Mouse (Mus musculus): ENCODE measurements around the gene Calu. TPM values are rescaled to one million over a fixed set of nuclear protein-coding genes. Genes with fewer than 3 reads are reported as not detected.

Calu gene
- 323 and 328 TPM in 2 replicates for polyA plus RNA-seq (2014; fragmentation: Nextera tagmentation; extraction: Ambion mirVana)

DNA sequence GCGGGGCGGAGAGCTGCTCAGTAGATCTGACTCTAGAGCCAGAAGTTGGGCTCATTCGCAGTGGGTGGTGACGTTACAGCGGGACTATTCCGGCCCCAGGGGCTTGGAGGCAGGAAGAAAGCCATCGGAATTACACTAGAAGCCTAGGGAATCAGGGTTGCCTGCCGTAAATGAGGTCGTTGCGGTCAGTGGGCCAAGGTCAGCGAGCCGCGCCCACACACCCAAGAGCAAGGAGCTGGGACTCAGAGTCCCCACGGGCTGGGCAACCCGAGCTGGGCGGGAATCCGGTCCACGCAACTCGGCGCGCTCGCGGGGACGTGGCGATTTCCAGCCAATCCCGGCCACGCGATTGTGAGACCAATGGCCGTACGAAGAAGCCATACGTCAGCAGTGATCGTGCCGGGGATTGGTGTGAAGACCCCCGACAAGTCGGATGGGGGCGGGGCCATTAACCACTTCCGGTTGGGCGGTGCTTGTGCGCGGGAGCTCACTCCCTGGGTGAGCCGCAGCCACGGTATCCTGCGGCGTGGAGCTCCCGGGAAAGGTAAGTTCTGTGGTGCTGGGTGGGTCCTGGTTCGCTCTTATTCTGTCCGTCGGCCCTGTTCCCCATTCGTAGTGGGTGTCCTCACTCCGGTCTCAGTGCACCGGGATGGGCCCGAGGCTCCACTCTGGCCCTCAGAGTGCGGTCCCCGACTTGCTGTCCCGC lies at the start of gene Calu:
TSS of gene Calu (plus strand) at position 405 of the 706 bp plus-strand sequence.
- no peaks in the 10 kb centered on the region for H3K9me3 ChIP-seq (replicated peaks; ENCODE audit: control insufficient read depth, low read length)
- H3K27me3 ChIP-seq (ENCODE audit: control insufficient read depth, insufficient read depth, low read length): no peaks in the 10 kb centered on the region
- H3K27ac ChIP-seq (replicated peaks; ENCODE audit: low read depth, low read length): peak within 1 kb of the TSS; percentile 80
- H3K9ac ChIP-seq (replicated peaks; ENCODE audit: low read length): peak within 1 kb of the TSS; percentile 88
- H3K4me1 ChIP-seq (ENCODE audit: control insufficient read depth, insufficient read depth, low read length): no peaks in the 10 kb centered on the region
- peak within 1 kb of the TSS; percentile 96 for H3K4me3 ChIP-seq (ENCODE audit: low read depth, low read length)
- DNase-seq (ENCODE audit: low spot score) (peak; percentile 100), ATAC-seq (replicated peaks; ENCODE audit: insufficient number of reproducible peaks, low FRiP score, low TSS enrichment, low read depth) (peak; percentile 98)
- no peaks in the 10 kb centered on the region for H3K36me3 ChIP-seq (replicated peaks; ENCODE audit: control insufficient read depth, insufficient read depth, low read depth, low read length)
- under 1% methylated on average over 55 of the region's 55 CpGs for WGBS
- peak within 1 kb of the TSS; percentile 56 for H3K4me2 ChIP-seq (ENCODE audit: low read depth, low read length)

GRCm38 (mm10) chr6:29299112-29299511 lies 48.8 kb upstream of the Calu start:
- no peak for ATAC-seq (replicated peaks; ENCODE audit: insufficient number of reproducible peaks, low FRiP score, low TSS enrichment, low read depth)
- Histone ChIP-seq H3K4me3 (ENCODE audit: low read depth, low read length) (no peak overlapping the region), H3K4me1 (ENCODE audit: control insufficient read depth, insufficient read depth, low read length) (no peaks in the 10 kb centered on the region), H3K9ac (replicated peaks; ENCODE audit: low read length) (no peak overlapping the region), H3K27ac (replicated peaks; ENCODE audit: low read depth, low read length) (no peak overlapping the region), H3K36me3 (replicated peaks; ENCODE audit: control insufficient read depth, insufficient read depth, low read depth, low read length) (no peaks in the 10 kb centered on the region), H3K9me3 (replicated peaks; ENCODE audit: control insufficient read depth, low read length) (no peaks in the 10 kb centered on the region), H3K27me3 (ENCODE audit: control insufficient read depth, insufficient read depth, low read length) (no peaks in the 10 kb centered on the region), H3K4me2 (ENCODE audit: low read depth, low read length) (no peak overlapping the region)
- DNase-seq (ENCODE audit: low spot score): no peak
- 65% methylated on average over 2 of the region's 2 CpGs for WGBS

GRCm38 (mm10) chr6:29303251-29303650 lies 44.6 kb upstream of the Calu start:
- 0 out of 2 replicates have a peak, but pooled peaks have one; percentile 39 for ATAC-seq (replicated peaks; ENCODE audit: insufficient number of reproducible peaks, low FRiP score, low TSS enrichment, low read depth)
- H3K9me3 ChIP-seq (replicated peaks; ENCODE audit: control insufficient read depth, low read length): no peaks in the 10 kb centered on the region

GRCm38 (mm10) chr6:29303726-29304125 lies 44.1 kb upstream of the Calu start:
- H3K9me3 ChIP-seq (replicated peaks; ENCODE audit: control insufficient read depth, low read length): no peaks in the 10 kb centered on the region
- H3K4me2 ChIP-seq (ENCODE audit: low read depth, low read length): no peak overlapping the region
- no peaks in the 10 kb centered on the region for H3K4me1 ChIP-seq (ENCODE audit: control insufficient read depth, insufficient read depth, low read length)
- H3K27ac ChIP-seq (replicated peaks; ENCODE audit: low read depth, low read length): no peak overlapping the region
- WGBS: 48% methylated on average over 5 of the region's 5 CpGs
- H3K4me3 ChIP-seq (ENCODE audit: low read depth, low read length): no peak overlapping the region
- no peaks in the 10 kb centered on the region for H3K27me3 ChIP-seq (ENCODE audit: control insufficient read depth, insufficient read depth, low read length)
- no peak for ATAC-seq (replicated peaks; ENCODE audit: insufficient number of reproducible peaks, low FRiP score, low TSS enrichment, low read depth)
- no peak overlapping the region for H3K9ac ChIP-seq (replicated peaks; ENCODE audit: low read length)
- DNase-seq (ENCODE audit: low spot score): no peak
- no peaks in the 10 kb centered on the region for H3K36me3 ChIP-seq (replicated peaks; ENCODE audit: control insufficient read depth, insufficient read depth, low read depth, low read length)

More at GRCm38 (mm10) chr6:29303251-29303650, 44.6 kb upstream of the Calu start:
- no peak for DNase-seq (ENCODE audit: low spot score)
- no peak overlapping the region for H3K4me3 ChIP-seq (ENCODE audit: low read depth, low read length)
- no peak overlapping the region for H3K9ac ChIP-seq (replicated peaks; ENCODE audit: low read length)
- H3K4me1 ChIP-seq (ENCODE audit: control insufficient read depth, insufficient read depth, low read length): no peaks in the 10 kb centered on the region
- no peaks in the 10 kb centered on the region for H3K27me3 ChIP-seq (ENCODE audit: control insufficient read depth, insufficient read depth, low read length)
- no peak overlapping the region for H3K27ac ChIP-seq (replicated peaks; ENCODE audit: low read depth, low read length)
- no peaks in the 10 kb centered on the region for H3K36me3 ChIP-seq (replicated peaks; ENCODE audit: control insufficient read depth, insufficient read depth, low read depth, low read length)
- H3K4me2 ChIP-seq (ENCODE audit: low read depth, low read length): no peak overlapping the region

DNA sequence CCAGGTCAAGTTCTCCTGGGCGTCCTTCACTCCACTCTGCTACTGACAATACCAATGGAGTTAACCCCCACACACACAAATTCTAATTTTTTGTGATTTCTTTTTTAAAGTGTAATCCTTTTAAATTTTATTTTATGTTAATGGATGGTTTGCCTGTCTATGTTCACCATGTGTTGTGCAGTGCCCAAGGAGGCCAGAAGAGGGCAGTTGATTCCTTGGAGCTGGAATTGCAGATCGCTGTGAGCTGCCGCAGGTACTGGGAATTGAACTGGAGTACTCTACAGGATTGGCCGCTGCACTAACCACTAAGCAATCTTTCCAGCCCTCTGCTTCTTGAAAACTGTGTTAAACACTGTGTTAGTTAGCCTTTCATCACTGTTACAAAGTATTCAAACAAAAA lies 42.4 kb upstream of the Calu start:
- ATAC-seq (replicated peaks; ENCODE audit: insufficient number of reproducible peaks, low FRiP score, low TSS enrichment, low read depth) (no peak), DNase-seq (ENCODE audit: low spot score) (no peak)
- no peak overlapping the region for H3K27ac ChIP-seq (replicated peaks; ENCODE audit: low read depth, low read length)
- 88% methylated on average over 4 of the region's 4 CpGs for WGBS
- H3K36me3 ChIP-seq (replicated peaks; ENCODE audit: control insufficient read depth, insufficient read depth, low read depth, low read length): no peaks in the 10 kb centered on the region
- H3K4me1 ChIP-seq (ENCODE audit: control insufficient read depth, insufficient read depth, low read length): no peaks in the 10 kb centered on the region
- no peak overlapping the region for H3K4me2 ChIP-seq (ENCODE audit: low read depth, low read length)
- no peak overlapping the region for H3K4me3 ChIP-seq (ENCODE audit: low read depth, low read length)
- no peak overlapping the region for H3K9ac ChIP-seq (replicated peaks; ENCODE audit: low read length)
- H3K9me3 ChIP-seq (replicated peaks; ENCODE audit: control insufficient read depth, low read length): no peaks in the 10 kb centered on the region
- no peaks in the 10 kb centered on the region for H3K27me3 ChIP-seq (ENCODE audit: control insufficient read depth, insufficient read depth, low read length)

DNA sequence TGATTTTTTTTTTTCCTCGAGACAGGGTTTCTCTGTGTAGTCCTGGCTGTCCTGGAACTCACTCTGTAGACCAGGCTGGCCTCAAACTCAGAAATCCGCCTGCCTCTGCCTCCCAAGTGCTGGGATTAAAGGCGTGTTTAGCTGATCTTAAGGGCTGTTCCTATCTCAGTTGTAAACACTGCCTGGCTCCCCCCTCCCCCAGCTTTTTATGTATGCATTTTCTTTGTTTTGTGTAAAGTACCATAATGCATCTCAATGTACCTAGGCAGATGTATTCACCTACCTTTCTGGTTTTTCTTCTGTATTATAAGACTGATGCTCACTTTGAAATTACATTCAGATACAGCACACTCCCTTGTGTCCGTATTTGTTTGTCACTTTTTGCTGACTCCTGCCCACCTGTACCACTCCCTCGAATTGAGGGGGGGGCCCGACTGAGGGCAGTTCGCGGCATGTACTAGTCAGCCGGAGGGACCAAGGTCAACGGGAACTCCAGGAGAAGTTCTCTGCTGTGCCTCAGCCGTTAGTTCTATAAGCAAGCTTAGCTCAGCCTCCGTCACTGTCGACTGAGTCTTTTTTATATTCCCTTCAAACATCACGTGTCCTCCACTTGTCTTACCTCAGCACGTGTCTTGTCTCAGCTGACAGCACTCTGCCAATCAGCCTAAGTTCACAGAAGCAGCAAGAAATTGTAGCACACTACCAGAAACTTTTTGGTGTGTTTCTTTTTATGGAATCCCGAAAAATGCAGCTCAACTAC lies 38.8 kb upstream of the Calu start:
- no peak overlapping the region for H3K27ac ChIP-seq (replicated peaks; ENCODE audit: low read depth, low read length)
- ATAC-seq (replicated peaks; ENCODE audit: insufficient number of reproducible peaks, low FRiP score, low TSS enrichment, low read depth) (no peak), DNase-seq (ENCODE audit: low spot score) (no peak)
- no peaks in the 10 kb centered on the region for H3K27me3 ChIP-seq (ENCODE audit: control insufficient read depth, insufficient read depth, low read length)
- no peak overlapping the region for H3K4me3 ChIP-seq (ENCODE audit: low read depth, low read length)
- H3K9me3 ChIP-seq (replicated peaks; ENCODE audit: control insufficient read depth, low read length): no peaks in the 10 kb centered on the region
- no peak overlapping the region for H3K9ac ChIP-seq (replicated peaks; ENCODE audit: low read length)
- no peaks in the 10 kb centered on the region for H3K36me3 ChIP-seq (replicated peaks; ENCODE audit: control insufficient read depth, insufficient read depth, low read depth, low read length)
- 89% methylated on average over 16 of the region's 16 CpGs for WGBS
- H3K4me2 ChIP-seq (ENCODE audit: low read depth, low read length): no peak overlapping the region
- no peaks in the 10 kb centered on the region for H3K4me1 ChIP-seq (ENCODE audit: control insufficient read depth, insufficient read depth, low read length)

DNA sequence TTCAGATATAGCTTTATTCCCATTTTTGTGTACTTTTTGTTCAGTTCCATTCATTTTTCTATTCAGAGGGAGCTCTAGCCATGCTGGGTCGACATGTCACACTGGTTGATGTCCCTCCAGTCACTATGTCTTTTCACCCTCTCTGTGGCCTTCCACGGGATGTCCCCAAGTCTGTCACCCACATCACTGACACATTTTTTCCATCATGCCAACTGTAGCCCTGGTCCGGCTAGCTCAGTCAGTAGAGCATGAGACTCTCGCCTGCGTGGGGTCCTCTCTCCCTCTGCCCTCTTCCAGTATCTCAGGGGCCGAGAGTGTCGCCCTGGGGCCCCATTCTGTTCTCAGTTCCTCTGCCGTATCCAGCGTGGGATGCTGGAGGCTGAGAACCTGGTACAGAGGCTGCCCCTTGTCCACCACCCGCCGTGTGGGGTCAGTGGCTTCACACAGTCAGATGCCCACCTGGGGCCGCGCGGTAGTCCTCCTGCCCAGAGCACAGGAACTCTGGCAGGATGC lies 34.1 kb upstream of the Calu start:
- H3K36me3 ChIP-seq (replicated peaks; ENCODE audit: control insufficient read depth, insufficient read depth, low read depth, low read length): no peaks in the 10 kb centered on the region
- no peak overlapping the region for H3K9ac ChIP-seq (replicated peaks; ENCODE audit: low read length)
- H3K27ac ChIP-seq (replicated peaks; ENCODE audit: low read depth, low read length): no peak overlapping the region
- ATAC-seq (replicated peaks; ENCODE audit: insufficient number of reproducible peaks, low FRiP score, low TSS enrichment, low read depth) (no peak), DNase-seq (ENCODE audit: low spot score) (no peak)
- no peaks in the 10 kb centered on the region for H3K4me1 ChIP-seq (ENCODE audit: control insufficient read depth, insufficient read depth, low read length)
- H3K4me2 ChIP-seq (ENCODE audit: low read depth, low read length): no peak overlapping the region
- H3K27me3 ChIP-seq (ENCODE audit: control insufficient read depth, insufficient read depth, low read length): no peaks in the 10 kb centered on the region
- WGBS: 66% methylated on average over 14 of the region's 14 CpGs
- no peak overlapping the region for H3K4me3 ChIP-seq (ENCODE audit: low read depth, low read length)
- H3K9me3 ChIP-seq (replicated peaks; ENCODE audit: control insufficient read depth, low read length): no peaks in the 10 kb centered on the region

GRCm38 (mm10) chr6:29317286-29317685 lies 30.6 kb upstream of the Calu start:
- no peaks in the 10 kb centered on the region for H3K4me1 ChIP-seq (ENCODE audit: control insufficient read depth, insufficient read depth, low read length)
- H3K9ac ChIP-seq (replicated peaks; ENCODE audit: low read length): no peak overlapping the region
- WGBS: 77% methylated on average over 2 of the region's 2 CpGs
- no peaks in the 10 kb centered on the region for H3K9me3 ChIP-seq (replicated peaks; ENCODE audit: control insufficient read depth, low read length)
- no peaks in the 10 kb centered on the region for H3K27me3 ChIP-seq (ENCODE audit: control insufficient read depth, insufficient read depth, low read length)
- no peak overlapping the region for H3K4me3 ChIP-seq (ENCODE audit: low read depth, low read length)
- no peaks in the 10 kb centered on the region for H3K36me3 ChIP-seq (replicated peaks; ENCODE audit: control insufficient read depth, insufficient read depth, low read depth, low read length)
- no peak overlapping the region for H3K4me2 ChIP-seq (ENCODE audit: low read depth, low read length)
- H3K27ac ChIP-seq (replicated peaks; ENCODE audit: low read depth, low read length): no peak overlapping the region
- ATAC-seq (replicated peaks; ENCODE audit: insufficient number of reproducible peaks, low FRiP score, low TSS enrichment, low read depth): no peak
- DNase-seq (ENCODE audit: low spot score): no peak
